Mouse (Mus musculus): ENCODE results near the gene Ndfip2.

DNA sequence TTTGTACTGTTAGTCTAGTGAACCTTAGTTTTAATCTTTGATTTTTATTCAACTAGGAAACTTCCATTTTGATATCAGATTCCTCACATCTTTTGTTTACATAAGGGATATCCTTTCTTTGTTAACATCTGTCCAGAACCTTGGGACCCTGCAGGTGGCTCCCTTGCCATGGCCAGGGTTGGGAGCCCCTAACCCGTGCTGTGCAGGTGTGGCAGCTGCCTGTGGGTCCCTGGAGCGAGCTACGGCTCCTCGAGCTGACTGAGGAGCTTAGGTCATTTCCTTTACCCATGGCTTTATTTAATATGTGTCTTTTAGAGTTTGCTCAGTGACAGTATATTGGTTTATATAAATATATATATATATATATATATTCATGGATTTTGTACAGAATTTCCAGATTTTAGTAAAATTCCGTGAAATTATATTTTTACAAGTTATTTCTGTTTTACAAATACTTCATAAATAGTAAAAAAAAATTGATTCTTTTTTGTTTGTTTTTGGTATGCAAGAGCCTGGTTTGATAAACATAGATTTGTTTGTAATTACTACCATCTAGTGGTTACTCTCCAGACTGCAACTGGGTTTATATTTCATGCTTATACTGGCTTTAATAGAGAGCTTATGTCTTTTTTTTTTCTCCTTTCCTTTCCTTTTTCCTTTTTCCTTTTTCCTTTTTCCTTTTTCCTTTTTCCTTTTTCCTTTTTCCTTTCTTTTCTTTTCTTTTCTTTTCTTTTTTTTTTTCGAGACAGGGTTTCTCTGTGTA, 37.6 kb downstream of the Ndfip2 start:
- TF ChIP-seq MXI1 (IDR thresholded peaks at IDR 0.05; ENCODE audit: low read depth, low read length): no peak
- TF ChIP-seq POLR2A (IDR thresholded peaks at IDR 0.05; ENCODE audit: low read depth, low read length): no peak
- TF ChIP-seq HCFC1 (IDR thresholded peaks at IDR 0.05; ENCODE audit: low read depth, low read length): no peak
- TF ChIP-seq CTCF (conservative IDR thresholded peaks at IDR 0.05 in 1 of 2, IDR thresholded peaks at IDR 0.05 in 1 of 2; ENCODE audit: low read depth in 2 of 2, low read length in 2 of 2): peak; percentile 30 to 77; a peak in 3 of 4 replicates
- TF ChIP-seq MYC (IDR thresholded peaks at IDR 0.05; ENCODE audit: low read depth, low read length): peak; percentile 51; the same call in 1 of the 2 replicates
- TF ChIP-seq EP300 (IDR thresholded peaks at IDR 0.05; ENCODE audit: low read length): no peak
- TF ChIP-seq POLR2AphosphoS2 (IDR thresholded peaks at IDR 0.05; ENCODE audit: low read depth, low read length): no peak
- no peak for TF ChIP-seq ZKSCAN1 (IDR thresholded peaks at IDR 0.05; ENCODE audit: borderline replicate concordance, low read depth, low read length)
- TF ChIP-seq KAT2A (IDR thresholded peaks at IDR 0.05; ENCODE audit: insufficient replicate concordance, low read length): no peak
